Mouse (Mus musculus) left cerebral cortex, postnatal 10 days (tissue): ENCODE data around the gene Cdk12. TPM values are rescaled to one million over a fixed set of nuclear protein-coding genes. Genes with fewer than 3 reads are reported as not detected.

ENCODE experiments used
- DNase-seq, 2 experiments: peaks; one replicate each; pipeline ENCODE4 v3.0.0; 2021 to 2022; ENCODE audit warnings: low spot score in 2 of 2, mixed read lengths in 1 of 2; ENCODE audit errors: extremely low spot score in 1 of 2
- intact Hi-C: fragments of 180-260 bp; cut with DNase I; formaldehyde crosslinking; loops from one replicate; pipeline ENCODE4 v1.15.1; 2025
- total RNA-seq, 2 experiments: library from RNA; stranded (reverse); gene quantifications; 2 replicates each; pipeline ENCODE4 v1.2.3; 2021

Cdk12 gene
- total RNA-seq, 2 experiments from 2014 or later, result 34.4 to 35.4 TPM

GRCm38 (mm10) chr11:98295013-98295585 lies 92.2 kb downstream of the Cdk12 start:
- intact Hi-C loops, result no loop called here
- DNase-seq, result no peak

- intact Hi-C loops, result no loop called here
- DNase-seq, result peak; percentile 56 to 65
Measured at GRCm38 (mm10) chr11:98296277-98296676, 93.4 kb downstream of the Cdk12 start.

- no peak for DNase-seq
- intact Hi-C loops, result no loop called here
Measured at GRCm38 (mm10) chr11:98296916-98297315, 94.1 kb downstream of the Cdk12 start.

GRCm38 (mm10) chr11:98297778-98298177 lies 94.9 kb downstream of the Cdk12 start:
- intact Hi-C loops, result no loop called here
- no peak for DNase-seq

- DNase-seq, result peak in 1 of 2 experiments; percentile 58
- intact Hi-C loops, result no loop called here
Measured at GRCm38 (mm10) chr11:98298484-98299205, 95.8 kb downstream of the Cdk12 start.

GRCm38 (mm10) chr11:98313790-98314323 lies 111.0 kb downstream of the Cdk12 start:
- peak in 1 of 2 experiments; percentile 68 for DNase-seq
- intact Hi-C loops, result no loop called here

- no peak for DNase-seq
- intact Hi-C loops, result no loop called here
Measured at GRCm38 (mm10) chr11:98317479-98317878, 114.6 kb downstream of the Cdk12 start.

- peak in 1 of 2 experiments; percentile 53 for DNase-seq
Measured at GRCm38 (mm10) chr11:98318421-98319116, 115.7 kb downstream of the Cdk12 start.

GRCm38 (mm10) chr11:98319120-98319519 lies 116.3 kb downstream of the Cdk12 start:
- intact Hi-C loops, result no loop called here
- DNase-seq, result no peak

More at GRCm38 (mm10) chr11:98318421-98319116, 115.7 kb downstream of the Cdk12 start:
- intact Hi-C loops, result no loop called here

GRCm38 (mm10) chr11:98319544-98319943 lies 116.7 kb downstream of the Cdk12 start:
- DNase-seq, result no peak
- intact Hi-C loops, result no loop called here

- no peak for DNase-seq
- intact Hi-C loops, result no loop called here
Measured at GRCm38 (mm10) chr11:98319944-98320343, 117.1 kb downstream of the Cdk12 start.

- DNase-seq, result peak in 1 of 2 experiments; percentile 64
- intact Hi-C loops, result no loop called here
Measured at GRCm38 (mm10) chr11:98320381-98320780, 117.5 kb downstream of the Cdk12 start.

GRCm38 (mm10) chr11:98320806-98321676 lies 118.2 kb downstream of the Cdk12 start:
- intact Hi-C loops, result no loop called here
- DNase-seq, result peak in 1 of 2 experiments; percentile 54

GRCm38 (mm10) chr11:98321677-98322003 lies 118.8 kb downstream of the Cdk12 start:
- intact Hi-C loops, result no loop called here
- no peak for DNase-seq

GRCm38 (mm10) chr11:98322159-98322558 lies 119.3 kb downstream of the Cdk12 start:
- intact Hi-C loops, result no loop called here
- no peak for DNase-seq

- intact Hi-C loops, result no loop called here
- DNase-seq, result no peak
Measured at GRCm38 (mm10) chr11:98323136-98323866, 120.4 kb downstream of the Cdk12 start.

- no peak for DNase-seq
- intact Hi-C loops, result no loop called here
Measured at GRCm38 (mm10) chr11:98323933-98324332, 121.1 kb downstream of the Cdk12 start.

- no peak for DNase-seq
Measured at GRCm38 (mm10) chr11:98325191-98325820, 122.4 kb downstream of the Cdk12 start.

More at GRCm38 (mm10) chr11:98325191-98325820, 122.4 kb downstream of the Cdk12 start:
- intact Hi-C loops, result no loop called here
